Mouse (Mus musculus) G1E (cell line): Measurements from ENCODE around the gene Sectm1b.

Experiments used
- CTCF ChIP-seq: IDR thresholded peaks from 2 replicates; pipeline ENCODE4 v1.5.1; 2012; ENCODE audit warnings: low read depth, low read length, inconsistent platforms, mixed read lengths
- GATA1 ChIP-seq: IDR thresholded peaks from 2 replicates; pipeline ENCODE4 v1.6.1; 2012; ENCODE audit warnings: borderline replicate concordance, low read length, inconsistent platforms, mixed read lengths
- GATA2 ChIP-seq: IDR thresholded peaks from 2 replicates; pipeline ENCODE4 v1.6.1; 2012; ENCODE audit warnings: low read depth, low read length, inconsistent platforms, borderline replicate concordance
- POLR2AphosphoS5 ChIP-seq: IDR thresholded peaks from 2 replicates; pipeline ENCODE4 v1.6.1; 2012; ENCODE audit warnings: low read depth, low read length, inconsistent platforms; ENCODE audit not compliant: insufficient replicate concordance
- TAL1 ChIP-seq: conservative IDR thresholded peaks from 2 replicates; pipeline ENCODE4 v1.6.1; 2012; ENCODE audit warnings: low read depth, low read length, inconsistent platforms, mixed read lengths

DNA sequence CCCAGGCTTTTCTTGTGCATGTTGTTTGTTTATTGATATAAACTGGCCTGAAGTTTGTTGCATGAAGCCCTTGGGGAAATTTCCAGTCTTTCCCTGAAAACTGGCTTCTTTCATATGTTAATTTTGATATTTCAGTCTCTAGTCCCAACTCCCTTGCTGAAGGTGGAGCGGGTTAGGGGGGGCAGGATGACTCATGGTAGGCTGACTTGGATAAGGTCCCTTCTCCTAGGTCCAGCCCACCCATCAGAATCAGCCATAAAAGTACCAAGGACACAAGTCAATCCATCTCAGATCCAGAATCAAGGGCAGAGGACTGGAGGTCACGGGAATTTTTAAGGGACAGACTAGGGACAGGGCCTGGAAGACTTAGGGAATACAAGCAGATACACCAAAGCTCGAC is 47.7 kb upstream of the Sectm1b start:
- TF ChIP-seq CTCF (no peak), GATA2 (no peak), TAL1 (no peak), GATA1 (no peak), POLR2AphosphoS5 (no peak)
